Mouse (Mus musculus): ENCODE data around the gene Zp3.

DNA sequence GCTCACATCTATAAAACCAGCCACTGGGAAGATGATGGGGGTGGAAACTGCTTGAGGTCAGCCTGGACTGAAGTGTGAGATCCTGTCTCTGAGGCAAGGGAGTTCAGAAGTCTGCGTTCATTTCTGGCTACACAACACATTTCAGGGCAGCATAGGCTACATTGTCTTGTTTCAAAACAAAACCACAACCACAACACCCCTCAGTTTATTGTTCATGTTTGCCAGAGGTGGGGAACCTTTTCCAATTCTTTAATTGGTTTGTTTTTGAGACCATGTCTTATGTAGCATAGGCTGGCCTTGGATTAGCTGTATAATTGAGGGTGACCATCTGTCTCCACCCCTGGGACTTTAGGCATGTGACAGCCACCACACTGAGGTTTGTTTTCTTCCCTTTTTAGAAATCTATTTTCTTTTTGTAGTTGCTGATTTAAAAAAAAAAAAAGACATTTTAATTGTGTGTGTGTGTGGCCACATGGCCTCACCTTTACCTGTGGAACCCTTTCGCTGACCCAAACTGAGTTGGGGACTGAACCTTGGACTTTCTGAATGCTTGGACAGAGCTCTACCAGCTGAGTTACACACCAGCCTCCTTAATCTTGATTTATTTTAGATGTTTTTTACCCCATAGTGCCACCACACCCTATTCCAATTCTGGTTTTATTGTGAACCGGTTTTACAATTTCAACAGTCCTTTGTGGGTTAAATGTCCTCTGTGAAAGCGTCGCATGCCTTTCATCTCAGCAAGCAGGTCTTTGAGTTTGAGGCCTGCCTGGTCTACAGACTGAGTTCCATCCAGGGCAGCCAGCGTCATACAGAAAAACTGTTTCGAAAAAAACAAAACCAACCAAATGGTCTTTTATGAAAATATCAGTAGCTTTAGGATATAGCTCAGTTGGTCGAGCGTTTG, 23.3 kb upstream of the Zp3 start:
- TF ChIP-seq CTCF (IDR thresholded peaks at IDR 0.05; ENCODE audit: low read depth) (no peak), EP300 (optimal IDR thresholded peaks at IDR 0.05) (no peak)
